In the genomic region with DNA sequence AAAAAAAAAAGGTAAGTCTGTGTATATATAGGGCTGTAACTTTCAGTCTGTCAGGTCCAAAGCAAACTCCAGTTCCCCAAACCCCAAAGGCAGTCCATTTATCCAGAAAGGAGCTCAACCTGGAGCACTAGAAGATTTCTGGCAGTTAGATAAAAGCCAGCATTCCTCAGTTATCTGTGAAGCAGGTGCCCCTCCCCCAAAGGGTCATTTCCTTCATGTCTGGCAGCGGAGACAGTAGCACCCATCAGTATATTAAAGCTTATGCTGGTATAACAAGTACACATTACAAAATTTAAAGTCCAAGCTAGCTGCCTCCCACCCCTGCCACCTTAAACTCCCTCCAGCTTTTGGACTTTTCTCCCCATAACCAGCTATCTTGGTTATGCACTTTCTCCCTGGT, we compare ENCODE assay signal across 1 mouse cellular context.
TF ChIP-seq lines count a peak whose summit lies in the region.

No protein-coding gene starts in this region.

TF ChIP-seq in MEL, 35 proteins besides CTCF, POLR2A, EP300 and RAD21:
- TF ChIP-seq GATA1 (IDR thresholded peaks at IDR 0.05; ENCODE audit: low read depth, low read length) = peak; percentile 52; the same call in 1 of the 2 replicates
- 0 out of 2 replicates have a peak, but pooled peaks have one; percentile 5 for TF ChIP-seq TCF12 (IDR thresholded peaks at IDR 0.05; ENCODE audit: low read depth, low read length)
- TF ChIP-seq MYB (IDR thresholded peaks at IDR 0.05; ENCODE audit: low read depth, low read length) = no peak
